Mouse (Mus musculus) heart, adult 8-10 months (tissue): ENCODE data around the gene Msh5. TPM values are rescaled to one million over a fixed set of nuclear protein-coding genes. Genes with fewer than 3 reads are reported as not detected.

Source experiments
- DNase-seq: peaks from one replicate; pipeline ENCODE4 v3.0.0; 2022; ENCODE audit warnings: low spot score
- total RNA-seq, 4 experiments: library from RNA; stranded (reverse); gene quantifications; 2 replicates each; pipeline ENCODE4 v1.2.4; 2022

Msh5 gene
- total RNA-seq, 4 experiments from 2014 or later = 0.33 to 0.56 TPM; not detected in 2

DNA sequence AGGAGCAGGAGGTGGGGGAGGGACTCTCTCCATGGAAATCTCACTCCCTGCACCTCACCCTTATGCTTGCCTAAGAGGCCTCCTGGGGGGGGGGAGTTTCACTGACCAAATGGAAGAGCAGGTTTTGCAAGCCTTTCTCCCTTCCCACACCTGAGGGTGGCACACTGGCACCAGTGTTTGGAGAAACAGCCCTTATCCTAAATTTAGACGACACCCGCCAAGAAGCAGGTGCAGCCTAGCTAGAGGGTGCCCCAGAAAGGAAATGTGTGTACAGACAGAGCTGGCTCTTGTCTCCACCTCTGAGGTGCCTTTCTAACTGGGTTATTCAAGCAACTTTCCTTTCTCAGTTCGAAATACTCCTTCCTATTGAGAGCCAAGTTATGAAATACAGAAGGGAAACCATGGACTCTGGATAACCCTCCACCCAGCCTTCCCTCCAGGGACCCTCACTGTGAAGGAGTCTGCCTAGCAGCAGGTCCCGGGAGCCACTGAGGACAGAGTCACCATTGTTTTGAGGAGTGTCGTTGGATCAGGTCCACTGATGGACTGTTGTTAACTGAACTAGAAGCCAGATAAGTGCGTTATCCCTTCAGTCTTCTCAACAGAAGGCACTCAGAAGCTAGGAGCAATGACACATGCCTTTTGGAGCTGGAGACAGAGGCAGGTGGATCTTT lies 24.1 kb upstream of the Msh5 start:
- DNase-seq = no peak

DNA sequence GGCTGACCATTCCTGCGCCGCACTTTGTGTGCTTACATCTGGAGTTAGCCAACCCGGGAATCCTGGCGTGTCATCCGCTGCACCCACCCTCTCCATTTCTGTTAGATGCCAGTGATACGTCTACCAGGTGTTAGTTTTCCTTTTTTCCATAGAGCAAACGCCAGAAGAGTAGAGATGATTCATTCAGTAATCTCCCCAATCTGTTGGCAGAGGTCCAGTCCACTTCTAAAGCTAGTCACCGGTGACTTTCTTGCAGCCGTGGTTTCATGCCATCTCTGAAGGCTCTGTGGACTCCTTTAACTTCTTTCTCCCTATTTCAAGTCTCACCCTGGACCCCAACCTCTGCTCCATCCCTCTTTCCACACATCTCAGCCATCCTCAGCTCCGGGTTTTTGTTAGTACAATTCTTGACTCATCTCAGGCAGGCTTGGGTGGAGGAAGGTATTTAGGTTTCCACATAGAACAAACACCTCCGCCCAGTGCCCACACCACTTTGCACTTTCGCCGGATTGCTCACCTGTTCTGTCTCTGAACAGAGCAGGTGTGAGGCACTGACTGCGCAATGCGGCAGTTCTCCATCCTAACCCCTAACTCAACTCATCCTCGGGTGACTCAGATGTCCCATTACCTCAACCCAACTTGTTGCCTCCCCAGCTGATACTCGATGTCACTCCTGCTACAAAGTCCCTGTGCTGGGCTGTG lies 21.8 kb upstream of the Msh5 start:
- DNase-seq = no peak

DNA sequence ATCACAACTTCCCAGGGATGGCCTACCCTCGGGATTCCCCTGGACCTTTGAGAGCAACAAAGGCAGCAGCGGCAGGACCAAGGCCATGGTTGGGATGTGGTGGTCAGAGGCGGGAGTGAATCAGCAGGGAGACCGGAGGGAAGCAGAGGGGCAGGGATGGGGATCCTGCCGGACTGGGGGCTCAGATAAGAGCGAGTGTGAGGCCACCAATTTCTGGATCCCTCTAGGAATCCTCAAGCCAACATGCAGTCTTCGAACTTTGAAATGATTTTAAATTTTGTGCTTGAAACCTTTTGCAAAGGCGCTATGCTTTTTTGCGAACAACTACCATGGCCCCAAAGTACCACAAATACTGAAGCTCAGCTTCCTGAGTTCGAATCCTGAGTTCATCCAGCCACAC lies 19.5 kb upstream of the Msh5 start, which contains the start of gene Mpig6b:
Mpig6b (minus strand) TSS at position 101 of the 400 bp plus-strand sequence.
- no peak for DNase-seq

DNA sequence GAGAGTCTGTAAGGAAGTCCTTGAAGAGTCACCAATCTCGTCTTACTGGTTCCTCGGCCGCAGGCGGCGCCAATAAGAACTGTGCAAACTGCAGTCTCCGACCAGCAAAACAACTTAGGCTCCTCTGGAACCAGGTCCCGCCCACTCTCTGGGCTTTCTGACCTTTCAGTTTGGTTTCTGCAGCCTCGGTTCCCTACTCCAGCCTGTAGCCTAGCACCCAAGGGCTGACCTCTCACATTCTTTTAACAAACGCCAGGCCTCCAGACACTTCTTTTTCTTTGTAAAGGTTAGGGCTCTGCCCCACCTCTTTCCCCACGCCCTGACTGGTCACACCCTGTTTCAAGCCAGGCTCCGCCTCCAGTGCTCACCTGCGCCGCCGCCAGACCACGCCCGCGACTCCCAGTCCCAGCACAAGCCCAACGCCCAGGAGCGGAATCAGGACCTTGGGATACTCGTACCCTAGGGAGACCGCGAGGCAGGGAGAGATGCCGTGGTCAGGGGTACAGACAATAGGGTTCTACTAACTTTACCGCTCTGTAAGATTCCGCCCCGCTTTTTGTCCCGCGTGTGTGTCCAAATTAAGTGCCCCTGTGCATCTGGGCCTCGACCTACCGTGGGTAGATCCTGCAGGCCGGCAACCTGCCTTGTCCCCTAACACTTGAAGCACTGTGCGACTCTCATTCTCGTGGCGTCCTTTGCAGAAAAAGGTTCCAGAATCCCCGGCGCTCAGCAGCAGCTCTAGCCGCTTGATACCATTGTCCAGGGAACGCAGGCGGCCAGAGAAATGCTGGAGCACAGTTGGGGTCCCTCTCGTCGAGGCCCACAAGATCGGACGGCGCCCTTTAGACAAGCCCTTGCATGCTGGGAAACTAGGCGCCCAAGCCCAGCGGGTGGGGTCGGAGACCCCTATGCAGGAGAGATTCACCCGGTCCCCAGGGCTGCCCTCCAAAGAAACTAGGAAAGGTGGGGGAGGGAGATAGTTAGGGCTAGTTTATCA lies 18.7 kb upstream of the Msh5 start, which contains the start of gene Ly6g6c:
Ly6g6c (plus strand) TSS at position 438 of the 997 bp plus-strand sequence.
- peak; percentile 49 for DNase-seq

DNA sequence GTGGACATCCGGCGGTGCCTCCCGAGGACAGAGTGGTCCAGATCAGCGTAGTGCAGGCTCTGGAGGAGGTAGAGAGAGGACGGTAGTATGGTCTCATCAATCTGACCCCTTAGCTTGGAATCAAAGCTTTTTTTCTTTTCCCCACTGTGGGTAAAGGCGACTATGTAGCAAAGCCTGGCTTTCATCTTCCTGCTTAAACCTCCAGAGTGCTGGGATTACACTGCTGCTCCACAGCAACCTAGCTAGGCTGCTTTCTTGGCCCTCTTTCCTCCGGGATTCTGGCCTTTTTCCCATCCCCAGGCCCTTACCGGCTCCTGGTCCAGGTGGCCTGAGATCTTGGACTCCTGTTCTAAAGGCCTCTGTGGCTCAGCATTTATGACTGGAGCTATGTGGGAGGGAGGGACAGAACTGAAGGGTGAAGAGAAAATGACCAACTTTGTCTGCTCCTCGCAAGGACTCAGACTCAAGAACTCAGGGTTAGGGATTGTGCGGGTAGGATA lies 17.9 kb upstream of the Msh5 start:
- DNase-seq = no peak

DNA sequence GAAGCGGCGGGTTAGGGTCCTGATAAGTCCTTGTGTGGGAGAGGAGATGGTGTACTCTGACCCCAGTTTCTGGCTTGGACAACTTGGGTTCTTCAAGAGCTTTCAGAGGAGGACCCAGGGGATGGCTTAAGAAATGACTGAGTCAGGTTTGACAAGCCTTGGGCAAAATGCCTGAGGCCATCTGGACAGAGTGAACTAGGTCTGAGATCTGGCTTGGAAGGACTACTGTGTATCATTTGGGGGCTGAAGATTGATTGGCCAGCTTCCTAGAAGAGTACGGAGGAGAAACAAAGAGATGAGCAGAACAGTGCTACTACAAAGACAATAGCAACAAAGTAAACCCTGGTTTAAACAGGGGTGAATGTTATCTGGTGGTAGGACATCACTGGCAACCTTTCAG lies 16.9 kb upstream of the Msh5 start:
- DNase-seq = no peak

DNA sequence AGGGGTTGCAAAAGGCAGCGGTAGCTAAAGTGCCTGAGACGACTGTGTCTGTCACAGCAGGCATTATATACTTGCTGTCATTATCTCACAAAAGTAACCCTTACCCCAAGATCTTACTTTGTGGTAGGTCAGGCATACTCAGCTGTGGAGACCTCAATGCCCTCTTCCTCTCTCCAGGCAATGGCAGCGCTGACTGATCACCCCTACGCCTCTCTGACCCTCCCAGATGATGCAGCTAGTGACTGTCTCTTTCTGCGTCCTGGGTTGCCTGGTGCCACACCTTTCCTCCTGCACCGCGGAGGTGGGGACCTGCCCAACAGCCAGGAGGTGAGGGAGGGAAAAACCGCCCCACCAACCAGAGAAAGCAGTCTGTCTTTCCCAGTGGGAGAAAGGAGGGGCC lies 14.8 kb upstream of the Msh5 start:
- no peak for DNase-seq

DNA sequence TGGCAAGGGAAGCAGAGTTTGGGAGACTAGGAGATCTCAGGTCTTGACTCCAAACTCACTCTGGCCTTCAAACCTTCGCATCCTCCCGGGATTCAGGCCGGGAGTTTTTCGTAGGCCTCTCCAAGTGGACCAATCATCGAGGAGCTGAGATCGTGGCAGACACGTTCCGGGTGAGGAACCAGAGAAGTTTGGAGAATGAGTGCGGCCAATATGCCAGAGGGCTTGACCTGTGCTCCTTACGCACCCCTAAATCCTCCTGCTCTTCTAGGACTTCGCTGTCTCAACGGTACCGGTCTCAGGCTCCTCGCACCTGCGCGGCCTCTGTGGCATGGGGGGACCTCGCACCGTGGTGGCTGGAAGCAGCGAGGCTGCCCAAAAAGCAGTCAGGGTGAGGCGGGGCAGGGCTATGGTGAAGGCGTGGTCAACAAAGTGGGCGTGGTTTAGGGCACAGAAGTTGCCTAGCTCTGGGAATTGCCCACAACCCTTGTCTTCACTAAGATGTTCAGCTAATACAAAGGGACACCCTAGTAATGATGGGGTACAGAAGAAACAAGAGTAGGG lies 14.3 kb upstream of the Msh5 start:
- no peak for DNase-seq

DNA sequence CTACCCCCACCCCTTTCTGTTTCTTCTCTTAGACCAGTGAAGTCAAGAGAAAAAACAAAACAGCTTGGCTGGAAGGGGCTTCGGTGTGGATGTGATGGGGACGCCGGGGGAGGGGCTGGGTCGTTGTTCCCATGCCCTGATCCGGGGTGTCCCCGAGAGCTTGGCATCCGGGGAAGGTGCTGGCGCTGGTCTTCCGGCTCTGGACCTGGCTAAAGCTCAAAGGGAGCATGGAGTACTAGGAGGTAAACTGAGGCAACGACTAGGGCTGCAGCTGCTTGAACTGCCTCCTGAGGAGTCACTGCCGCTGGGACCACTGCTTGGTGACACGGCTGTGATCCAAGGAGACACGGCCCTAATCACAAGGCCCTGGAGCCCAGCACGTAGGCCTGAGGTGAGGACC lies 13.5 kb upstream of the Msh5 start:
- no peak for DNase-seq

DNA sequence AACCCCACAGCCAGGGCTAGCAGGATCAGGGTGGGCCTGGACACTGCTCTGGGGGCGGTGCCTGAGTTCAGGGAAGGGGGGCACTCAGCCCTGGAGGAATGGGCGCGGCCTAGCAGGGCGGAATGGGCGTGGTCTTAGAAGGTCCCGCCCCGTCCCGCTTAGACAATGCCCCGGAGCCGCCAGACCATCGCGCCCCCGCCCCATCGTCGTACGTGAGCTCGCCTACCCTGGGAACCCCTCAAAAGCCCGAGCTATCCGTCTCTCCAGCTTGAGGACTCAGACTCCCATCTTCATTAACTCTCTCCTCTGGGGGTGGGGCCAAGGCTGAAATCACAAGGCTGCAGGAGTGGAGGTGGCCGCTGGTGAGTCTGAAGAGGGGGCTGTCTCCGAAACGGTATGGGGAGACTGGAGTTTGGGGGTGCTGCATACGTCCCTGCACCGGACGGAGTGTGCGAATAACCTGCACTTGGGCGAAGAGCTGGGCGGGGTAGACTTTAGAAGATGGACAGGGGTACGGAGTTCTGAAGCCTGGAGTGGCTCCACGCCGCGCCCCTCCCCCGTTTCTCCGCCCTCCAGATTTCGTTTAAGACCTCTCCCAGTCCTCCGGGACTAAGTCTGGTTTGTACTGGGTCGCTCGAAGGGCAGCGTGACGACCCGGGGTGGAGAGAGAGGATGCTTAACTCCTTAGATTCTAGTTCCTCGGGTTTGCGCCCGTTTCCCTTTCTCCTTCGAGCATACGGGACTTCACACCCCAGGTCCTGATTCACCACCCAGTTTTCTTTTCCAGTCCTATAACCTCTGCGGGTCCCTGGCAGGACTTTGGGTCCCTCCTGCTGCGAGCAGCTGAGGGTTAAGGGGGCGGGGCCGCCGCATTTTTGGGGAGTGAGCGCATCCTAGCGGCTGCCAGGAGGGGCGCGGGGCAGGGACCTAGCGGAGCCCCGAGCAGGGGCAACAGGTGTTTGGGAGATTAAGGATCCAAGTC lies 12.7 kb upstream of the Msh5 start, which contains the start of gene Ddah2:
Ddah2 (plus strand) TSS at position 125 of the 982 bp plus-strand sequence.
- DNase-seq = peak; percentile 90

DNA sequence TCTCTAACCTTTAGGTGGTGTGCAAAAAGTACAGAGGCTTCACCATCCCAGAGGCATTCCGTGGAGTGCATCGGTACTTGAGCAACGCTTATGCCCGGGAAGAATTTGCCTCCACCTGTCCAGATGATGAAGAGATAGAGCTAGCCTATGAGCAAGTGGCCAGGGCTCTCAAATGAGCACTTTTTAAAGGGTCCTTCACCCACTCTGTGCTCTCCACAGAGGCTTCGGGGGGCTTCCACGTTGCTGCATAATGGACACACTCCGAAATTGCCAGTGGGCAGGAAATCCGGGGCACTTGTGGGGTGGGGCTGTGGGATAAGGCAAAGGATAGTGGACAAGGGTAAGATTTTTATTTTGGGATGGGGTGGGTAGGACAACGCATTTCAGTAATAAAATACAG lies 11.8 kb upstream of the Msh5 start:
- DNase-seq = no peak

DNA sequence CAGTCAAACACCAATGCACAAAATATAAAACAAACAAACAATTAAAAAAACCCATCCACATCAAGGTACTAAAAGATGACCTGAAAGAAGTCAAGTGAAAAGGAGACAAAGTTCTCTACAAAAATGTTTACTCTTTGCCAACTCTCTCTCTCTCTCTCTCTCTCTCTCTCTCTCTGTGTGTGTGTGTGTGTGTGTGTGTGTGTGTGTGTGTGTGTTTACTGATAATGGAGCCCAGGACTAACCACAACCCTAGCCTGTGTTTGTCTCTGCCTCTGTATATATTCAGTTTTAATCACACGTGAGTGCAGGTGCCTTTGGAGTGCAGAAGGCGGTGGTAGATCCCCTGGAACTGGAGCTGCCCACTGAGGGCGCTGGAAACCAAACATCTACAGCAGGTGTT lies 10.5 kb upstream of the Msh5 start:
- no peak for DNase-seq

DNA sequence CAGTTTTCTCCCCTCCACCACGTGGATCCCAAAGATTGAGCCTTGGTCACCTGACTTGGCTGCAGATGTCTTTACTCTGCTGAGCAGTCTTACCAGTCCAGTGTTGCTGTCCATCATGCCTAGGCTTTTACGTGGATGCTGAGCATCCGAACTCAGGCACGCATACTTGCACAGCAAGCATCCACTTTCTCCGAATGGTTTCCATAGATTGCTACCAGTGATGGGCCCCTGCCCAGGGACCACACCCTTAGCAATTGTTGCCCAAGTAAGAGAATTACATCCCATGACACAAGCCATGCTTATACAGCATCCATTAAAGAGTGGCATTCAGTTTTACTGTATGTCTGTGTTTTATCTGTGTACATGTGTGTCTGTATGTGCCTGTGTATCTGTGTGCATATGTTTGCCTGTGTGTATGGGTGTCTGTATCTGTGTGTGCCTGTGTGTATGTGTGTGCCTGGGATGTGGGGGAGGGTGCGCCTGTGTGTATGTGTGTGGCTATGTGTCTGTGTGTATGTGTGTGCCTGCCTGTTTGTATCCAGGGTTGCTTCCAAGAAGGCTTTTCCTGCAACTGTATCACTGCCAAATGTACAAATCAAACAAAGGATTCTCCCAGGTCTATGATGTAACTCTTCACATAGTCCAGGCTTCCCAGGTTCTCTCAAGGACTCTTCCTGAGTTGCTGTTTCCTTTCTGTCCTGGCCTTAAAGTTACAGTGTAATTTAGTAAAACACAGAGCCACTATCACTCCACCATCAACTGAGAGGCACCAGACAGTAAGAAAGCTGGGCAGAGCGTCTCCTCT lies 9.3 kb upstream of the Msh5 start:
- DNase-seq = no peak

DNA sequence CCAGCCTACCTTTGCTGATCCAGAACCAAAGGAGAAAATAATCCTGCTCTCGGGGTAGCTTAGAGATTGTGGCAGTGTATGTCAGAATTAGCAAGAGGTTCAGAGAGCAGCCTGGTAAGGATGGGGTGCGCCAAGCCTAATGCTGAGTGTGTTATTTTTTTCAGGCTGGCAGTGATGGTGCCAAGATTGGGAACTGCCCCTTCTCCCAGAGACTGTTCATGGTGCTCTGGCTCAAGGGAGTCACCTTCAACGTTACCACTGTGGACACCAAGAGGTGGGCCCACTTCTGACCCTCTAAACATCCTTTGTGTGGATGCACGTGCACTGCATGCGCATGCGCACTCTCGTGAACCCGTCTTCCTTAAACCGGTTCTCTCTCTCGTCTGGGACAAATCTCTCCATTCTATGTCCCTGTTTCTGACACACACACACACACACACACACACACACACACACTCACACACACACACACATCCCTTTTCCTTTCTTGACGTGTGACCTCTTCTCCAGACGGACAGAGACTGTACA lies 5.8 kb upstream of the Msh5 start:
- DNase-seq = no peak

DNA sequence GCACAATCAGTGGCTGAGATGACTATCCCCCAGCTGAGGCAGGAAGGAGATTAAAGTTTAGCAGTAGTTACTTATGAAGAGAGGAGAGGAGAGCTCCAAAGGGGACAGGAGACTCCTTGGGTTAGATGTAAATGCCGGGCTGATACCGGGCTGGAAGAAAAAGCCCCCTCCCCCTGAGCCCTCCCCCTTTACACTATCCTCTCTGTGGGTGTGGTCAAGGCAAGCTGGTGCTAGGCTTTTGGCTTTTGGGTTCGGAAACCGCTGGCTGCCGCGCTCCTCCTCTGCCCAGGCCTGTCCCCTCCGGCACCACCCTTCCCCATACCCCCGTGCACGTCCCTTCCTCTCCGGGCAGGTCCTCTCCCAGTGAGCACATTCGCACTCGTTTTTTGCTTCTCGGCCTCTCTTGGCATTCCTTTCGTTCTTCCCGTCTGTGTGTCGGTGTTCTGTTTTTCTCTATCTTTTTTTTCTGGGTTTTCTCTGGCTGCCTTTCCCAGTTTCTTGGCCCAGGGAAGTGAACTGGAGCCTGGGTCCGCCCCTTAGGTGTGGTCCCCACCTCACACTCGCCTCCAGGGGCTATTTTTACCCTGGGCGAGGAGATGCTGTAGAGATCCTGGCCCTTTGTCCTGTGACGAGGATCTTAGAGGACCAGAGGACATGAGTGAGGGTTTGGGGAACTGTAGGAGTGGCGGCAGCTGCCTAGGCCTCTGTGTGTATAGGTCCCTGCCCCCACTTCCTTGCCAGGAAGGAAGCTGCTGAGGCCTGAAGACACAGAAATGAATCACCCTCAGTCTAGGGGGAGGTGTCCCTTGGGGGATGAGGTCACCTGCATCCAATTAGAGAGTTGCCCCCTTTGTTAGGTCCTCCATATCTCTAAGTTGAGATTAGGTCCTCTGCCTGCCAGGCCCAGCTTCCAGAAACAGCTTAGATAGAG lies 4.9 kb upstream of the Msh5 start:
- DNase-seq = peak; percentile 90

DNA sequence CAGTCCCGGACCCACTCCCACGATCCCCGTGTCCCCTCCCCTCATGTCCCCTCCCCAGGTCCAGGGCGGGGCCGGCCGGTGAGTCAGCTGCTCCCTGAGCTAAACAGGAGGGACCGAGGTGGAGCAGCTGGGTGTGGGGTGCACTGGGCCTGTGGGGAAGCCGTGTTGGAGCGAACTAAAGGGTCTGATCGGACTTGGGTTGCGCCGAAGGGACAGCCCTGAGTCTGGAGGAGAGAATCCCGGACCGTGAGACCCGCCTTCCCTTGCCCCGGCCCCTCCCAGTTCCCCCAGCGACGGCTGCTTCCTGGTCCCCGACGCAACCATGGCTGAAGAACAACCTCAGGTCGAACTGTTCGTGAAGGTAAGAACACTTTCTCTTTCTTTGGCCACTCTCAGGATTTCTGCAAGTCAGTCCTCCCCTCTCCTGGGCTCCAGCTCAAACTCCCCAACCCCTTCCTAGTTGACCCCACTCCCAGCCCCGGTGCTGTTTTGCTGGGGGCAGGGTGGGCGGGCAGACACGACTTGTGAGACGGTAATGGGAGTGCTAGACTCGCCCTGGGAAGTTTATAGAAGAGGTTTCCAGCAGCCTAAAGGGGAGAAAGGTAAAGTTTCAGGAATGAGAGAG lies 3.7 kb upstream of the Msh5 start:
- peak; percentile 83 for DNase-seq

DNA sequence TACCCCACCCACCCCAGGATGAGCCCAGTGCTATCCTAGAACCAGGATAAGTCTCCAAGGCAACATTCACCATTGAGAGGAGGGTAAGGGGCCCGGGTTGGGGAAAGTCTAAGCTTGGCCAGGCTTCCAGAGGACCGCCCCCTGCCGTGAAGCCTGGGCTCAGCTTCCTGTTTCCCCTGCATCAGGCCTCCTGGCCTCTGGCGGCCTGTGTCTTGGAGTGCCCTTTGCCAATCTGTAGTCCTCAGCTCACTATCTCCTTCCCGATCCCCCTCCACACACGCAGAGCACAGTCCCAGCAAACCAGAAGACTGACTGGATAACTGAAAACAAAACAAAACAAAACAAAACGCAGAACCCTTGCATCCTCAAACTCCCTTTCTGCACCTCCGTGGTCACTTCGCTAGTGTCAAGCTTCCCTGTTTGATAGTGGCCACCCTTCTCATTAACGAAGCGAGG lies 3.0 kb upstream of the Msh5 start, which contains the start of gene Clic1:
Clic1 (plus strand) TSS at position 406 of the 456 bp plus-strand sequence.
- no peak for DNase-seq
